Mouse (Mus musculus): ENCODE measurements around the gene Trem3. TPM values are rescaled to one million over a fixed set of nuclear protein-coding genes. Genes with fewer than 3 reads are reported as not detected.

The Trem3 gene
- total RNA-seq (2018; cell fraction: chromatin; rRNA removed) = not detected
- total RNA-seq (2018; cell fraction: cytosol; rRNA removed) = under 1 TPM in 20 of 26 experiments, not detected in 6; 0.14 to 0.61 (median 0.29) TPM
- under 1 TPM in 1 of 26 experiments, not detected in 25; 0.94 TPM for total RNA-seq (2018; cell fraction: nucleus; rRNA removed)
- polyA plus RNA-seq (2018) = 0.42 to 0.67 TPM in 2 of 3 replicates, not detected in the other

GRCm38 (mm10) chr17:48247221-48247928 is at the start of gene Trem3:
Gene Trem3, plus strand, starts transcription at chr17:48247777.
- 24% methylated on average over 11 of the region's 11 CpGs for WGBS (ENCODE audit: missing documents)
- no peak within 1 kb of the TSS for H3K27ac ChIP-seq
- H3K4me3 ChIP-seq (ENCODE audit: inconsistent target) = no peak within 1 kb of the TSS
- no peaks in the 10 kb centered on the region for H3K79me2 ChIP-seq (ENCODE audit: inconsistent target)
- no peaks in the 10 kb centered on the region for H3K36me3 ChIP-seq (ENCODE audit: inconsistent target)

- no peak overlapping the region for H3K4me3 ChIP-seq (ENCODE audit: inconsistent target)
- H3K79me2 ChIP-seq (ENCODE audit: inconsistent target) = no peaks in the 10 kb centered on the region
- H3K27ac ChIP-seq = no peak overlapping the region
- no peaks in the 10 kb centered on the region for H3K36me3 ChIP-seq (ENCODE audit: inconsistent target)
- WGBS (ENCODE audit: missing documents) = over 99% methylated on average over 12 of the region's 12 CpGs
Measured at GRCm38 (mm10) chr17:48203086-48203485, 44.5 kb upstream of the Trem3 start.

- Histone ChIP-seq H3K27ac (no peak overlapping the region), H3K4me3 (ENCODE audit: inconsistent target) (no peak overlapping the region), H3K36me3 (ENCODE audit: inconsistent target) (no peaks in the 10 kb centered on the region), H3K79me2 (ENCODE audit: inconsistent target) (no peaks in the 10 kb centered on the region)
- WGBS (ENCODE audit: missing documents) = 95% methylated on average over 12 of the region's 12 CpGs
Measured at GRCm38 (mm10) chr17:48212596-48212995, 35.0 kb upstream of the Trem3 start.

- Histone ChIP-seq H3K36me3 (ENCODE audit: inconsistent target) (no peaks in the 10 kb centered on the region), H3K27ac (no peak overlapping the region), H3K79me2 (ENCODE audit: inconsistent target) (no peaks in the 10 kb centered on the region), H3K4me3 (ENCODE audit: inconsistent target) (no peak overlapping the region)
- WGBS (ENCODE audit: missing documents) = 86% methylated on average over 5 of the region's 5 CpGs
Measured at GRCm38 (mm10) chr17:48213511-48213910, 34.1 kb upstream of the Trem3 start.

- Histone ChIP-seq H3K27ac (no peak overlapping the region), H3K4me3 (ENCODE audit: inconsistent target) (no peak overlapping the region), H3K79me2 (ENCODE audit: inconsistent target) (no peaks in the 10 kb centered on the region), H3K36me3 (ENCODE audit: inconsistent target) (no peaks in the 10 kb centered on the region)
- WGBS (ENCODE audit: missing documents) = 91% methylated on average over 1 of the region's 1 CpGs
Measured at GRCm38 (mm10) chr17:48215429-48215828, 32.1 kb upstream of the Trem3 start.

GRCm38 (mm10) chr17:48230680-48231079 is 16.9 kb upstream of the Trem3 start:
- WGBS (ENCODE audit: missing documents) = 4% methylated on average over 7 of the region's 7 CpGs
- no peaks in the 10 kb centered on the region for H3K36me3 ChIP-seq (ENCODE audit: inconsistent target)
- H3K27ac ChIP-seq = no peak overlapping the region
- no peaks in the 10 kb centered on the region for H3K79me2 ChIP-seq (ENCODE audit: inconsistent target)
- H3K4me3 ChIP-seq (ENCODE audit: inconsistent target) = no peak overlapping the region

GRCm38 (mm10) chr17:48232518-48232917 is 15.1 kb upstream of the Trem3 start, which contains the start of gene Trem1:
Gene Trem1, plus strand, starts transcription at chr17:48232768.
- Histone ChIP-seq H3K27ac (no peak within 1 kb of the TSS), H3K36me3 (ENCODE audit: inconsistent target) (no peaks in the 10 kb centered on the region), H3K4me3 (ENCODE audit: inconsistent target) (no peak within 1 kb of the TSS), H3K79me2 (ENCODE audit: inconsistent target) (no peaks in the 10 kb centered on the region)
- WGBS (ENCODE audit: missing documents) = 22% methylated on average over 6 of the region's 6 CpGs

- Histone ChIP-seq H3K4me3 (ENCODE audit: inconsistent target) (no peak overlapping the region), H3K79me2 (ENCODE audit: inconsistent target) (no peaks in the 10 kb centered on the region), H3K27ac (no peak overlapping the region), H3K36me3 (ENCODE audit: inconsistent target) (no peaks in the 10 kb centered on the region)
- 100% methylated on average over 4 of the region's 4 CpGs for WGBS (ENCODE audit: missing documents)
Measured at GRCm38 (mm10) chr17:48233789-48234188, 13.8 kb upstream of the Trem3 start.

GRCm38 (mm10) chr17:48234550-48234949 is 13.0 kb upstream of the Trem3 start:
- Histone ChIP-seq H3K4me3 (ENCODE audit: inconsistent target) (no peak overlapping the region), H3K36me3 (ENCODE audit: inconsistent target) (no peaks in the 10 kb centered on the region), H3K27ac (no peak overlapping the region), H3K79me2 (ENCODE audit: inconsistent target) (no peaks in the 10 kb centered on the region)
- 38% methylated on average over 5 of the region's 5 CpGs for WGBS (ENCODE audit: missing documents)

- Histone ChIP-seq H3K36me3 (ENCODE audit: inconsistent target) (no peaks in the 10 kb centered on the region), H3K4me3 (ENCODE audit: inconsistent target) (no peak overlapping the region), H3K27ac (no peak overlapping the region), H3K79me2 (ENCODE audit: inconsistent target) (no peaks in the 10 kb centered on the region)
- 83% methylated on average over 4 of the region's 4 CpGs for WGBS (ENCODE audit: missing documents)
Measured at GRCm38 (mm10) chr17:48235773-48236370, 11.7 kb upstream of the Trem3 start.

- H3K4me3 ChIP-seq (ENCODE audit: inconsistent target) = no peak overlapping the region
- WGBS (ENCODE audit: missing documents) = 94% methylated on average over 8 of the region's 8 CpGs
- no peaks in the 10 kb centered on the region for H3K36me3 ChIP-seq (ENCODE audit: inconsistent target)
- H3K79me2 ChIP-seq (ENCODE audit: inconsistent target) = no peaks in the 10 kb centered on the region
- H3K27ac ChIP-seq = no peak overlapping the region
Measured at GRCm38 (mm10) chr17:48237621-48238020, 10.0 kb upstream of the Trem3 start.

GRCm38 (mm10) chr17:48249039-48249438 is 1.5 kb downstream of the Trem3 start:
- no peak overlapping the region for H3K27ac ChIP-seq

GRCm38 (mm10) chr17:48249501-48249900 is 1.9 kb downstream of the Trem3 start:
- 81% methylated on average over 11 of the region's 11 CpGs for WGBS (ENCODE audit: missing documents)
- no peak overlapping the region for H3K27ac ChIP-seq
- H3K79me2 ChIP-seq (ENCODE audit: inconsistent target) = no peaks in the 10 kb centered on the region
- H3K4me3 ChIP-seq (ENCODE audit: inconsistent target) = no peak overlapping the region
- H3K36me3 ChIP-seq (ENCODE audit: inconsistent target) = no peaks in the 10 kb centered on the region

More at GRCm38 (mm10) chr17:48249039-48249438, 1.5 kb downstream of the Trem3 start:
- no peaks in the 10 kb centered on the region for H3K36me3 ChIP-seq (ENCODE audit: inconsistent target)
- H3K79me2 ChIP-seq (ENCODE audit: inconsistent target) = no peaks in the 10 kb centered on the region
- no peak overlapping the region for H3K4me3 ChIP-seq (ENCODE audit: inconsistent target)

GRCm38 (mm10) chr17:48250631-48251030 is 3.1 kb downstream of the Trem3 start:
- Histone ChIP-seq H3K79me2 (ENCODE audit: inconsistent target) (no peaks in the 10 kb centered on the region), H3K27ac (no peak overlapping the region), H3K4me3 (ENCODE audit: inconsistent target) (no peak overlapping the region), H3K36me3 (ENCODE audit: inconsistent target) (no peaks in the 10 kb centered on the region)
- WGBS (ENCODE audit: missing documents) = 95% methylated on average over 7 of the region's 7 CpGs

- no peaks in the 10 kb centered on the region for H3K36me3 ChIP-seq (ENCODE audit: inconsistent target)
- H3K79me2 ChIP-seq (ENCODE audit: inconsistent target) = no peaks in the 10 kb centered on the region
- no peak overlapping the region for H3K4me3 ChIP-seq (ENCODE audit: inconsistent target)
- no peak overlapping the region for H3K27ac ChIP-seq
Measured at GRCm38 (mm10) chr17:48256575-48256974, 9.0 kb downstream of the Trem3 start.

Measured in macrophage (primary cell).